Mouse (Mus musculus) lung, adult 18-20 months (tissue): Measurements from ENCODE around the gene Mkrn2os.

ENCODE experiments used
- DNase-seq, 2 experiments: peaks; one replicate each; pipeline ENCODE4 v3.0.0; 2022; ENCODE audit warnings: mixed read lengths in 2 of 2

Mkrn2os gene

GRCm38 (mm10) chr6:115582328-115583115 is 9.9 kb downstream of the Mkrn2os start:
- no peak for DNase-seq

GRCm38 (mm10) chr6:115580810-115581209 is 11.6 kb downstream of the Mkrn2os start:
- DNase-seq: no peak

- DNase-seq: no peak
Observed at GRCm38 (mm10) chr6:115577941-115578340, 14.4 kb downstream of the Mkrn2os start.

- no peak for DNase-seq
Observed at GRCm38 (mm10) chr6:115577407-115577806, 15.0 kb downstream of the Mkrn2os start.

- no peak for DNase-seq
Observed at GRCm38 (mm10) chr6:115574171-115574570, 18.2 kb downstream of the Mkrn2os start.

GRCm38 (mm10) chr6:115565479-115566045 is 26.8 kb downstream of the Mkrn2os start:
- DNase-seq: no peak

- DNase-seq: no peak
Observed at GRCm38 (mm10) chr6:115559651-115560632, 32.4 kb downstream of the Mkrn2os start.

GRCm38 (mm10) chr6:115558176-115558575 is 34.2 kb downstream of the Mkrn2os start:
- DNase-seq: no peak

GRCm38 (mm10) chr6:115555485-115555884 is 36.9 kb downstream of the Mkrn2os start:
- no peak for DNase-seq

GRCm38 (mm10) chr6:115546276-115546675 is 46.1 kb downstream of the Mkrn2os start:
- peak; percentile 26 for DNase-seq

- DNase-seq: peak; percentile 95 to 97
Observed at GRCm38 (mm10) chr6:115544442-115544970, 47.9 kb downstream of the Mkrn2os start, which contains the start of gene Tsen2. Tsen2 (plus strand) TSS chr6:115544664.

- DNase-seq: no peak
Observed at GRCm38 (mm10) chr6:115542341-115542740, 50.0 kb downstream of the Mkrn2os start.

GRCm38 (mm10) chr6:115541676-115542275 is 50.6 kb downstream of the Mkrn2os start:
- DNase-seq: no peak

GRCm38 (mm10) chr6:115538645-115539429 is 53.5 kb downstream of the Mkrn2os start:
- DNase-seq: peak; percentile 76 to 81

GRCm38 (mm10) chr6:115536169-115536568 is 56.2 kb downstream of the Mkrn2os start:
- no peak for DNase-seq

- peak in 1 of 2 experiments; percentile 42 for DNase-seq
Observed at GRCm38 (mm10) chr6:115534617-115535016, 57.8 kb downstream of the Mkrn2os start.
